Mouse (Mus musculus) MEL (cell line): ENCODE results near the gene Mtrr. TPM values are rescaled to one million over a fixed set of nuclear protein-coding genes. Genes with fewer than 3 reads are reported as not detected.
"Not testable (repeated sequence)": the region's sequence is repeated elsewhere in the genome, so short reads cannot be mapped to it uniquely, and the experiment has no call there.

Experiments used
- DNase-seq: peaks from one replicate; pipeline ENCODE4 v3.0.0; 2011; ENCODE audit warnings: low read depth, low spot score
- H3K27ac ChIP-seq: 2 replicates; pipeline ENCODE4 v1.5.1; 2012; ENCODE audit warnings: low read depth, mild to moderate bottlenecking, control low read depth, low read length, moderate library complexity; ENCODE audit not compliant: control insufficient read depth
- H3K27me3 ChIP-seq, 2 experiments: fragments of 150-350 bp in 1 of 2; sonication (generic) in 1 of 2; 2 replicates each; pipeline ENCODE4 v1.6.1; 2012; ENCODE audit warnings: low read length in 2 of 2, mild to moderate bottlenecking in 2 of 2, improper control_type of control experiment in 1 of 2, moderate library complexity in 1 of 2; ENCODE audit not compliant: insufficient read depth in 2 of 2, control insufficient read depth in 1 of 2
- H3K36me3 ChIP-seq, 2 experiments: 2 replicates each; pipeline ENCODE4 v1.6.1; 2012 to 2014; ENCODE audit warnings: low read length in 2 of 2, improper control_type of control experiment in 1 of 2, inconsistent platforms in 1 of 2, mild to moderate bottlenecking in 1 of 2; ENCODE audit not compliant: insufficient read depth in 2 of 2, control insufficient read depth in 1 of 2
- H3K4me1 ChIP-seq, 2 experiments: fragments of 150-350 bp in 1 of 2; sonication (generic) in 1 of 2; 2 replicates each; pipeline ENCODE4 v1.6.1; 2012; ENCODE audit warnings: low read length in 2 of 2, improper control_type of control experiment in 1 of 2, mild to moderate bottlenecking in 1 of 2; ENCODE audit not compliant: insufficient read depth in 2 of 2, control insufficient read depth in 1 of 2
- H3K4me3 ChIP-seq, 2 experiments: fragments of 150-350 bp in 1 of 2; sonication (generic) in 1 of 2; 2 replicates each; pipeline ENCODE4 v1.5.1; 2012; ENCODE audit warnings: low read depth in 2 of 2, low read length in 2 of 2, mild to moderate bottlenecking in 2 of 2, moderate library complexity in 2 of 2, control low read depth in 1 of 2, improper control_type of control experiment in 1 of 2; ENCODE audit not compliant: control insufficient read depth in 1 of 2, insufficient read depth in 1 of 2
- H3K79me2 ChIP-seq: 2 replicates; pipeline ENCODE4 v1.6.1; 2012; ENCODE audit warnings: mild to moderate bottlenecking, low read length, moderate library complexity; ENCODE audit not compliant: control insufficient read depth, poor library complexity, insufficient read depth
- H3K9ac ChIP-seq: 2 replicates; pipeline ENCODE4 v1.6.1; 2012; ENCODE audit warnings: low read depth, mild to moderate bottlenecking, control low read depth, low read length, moderate library complexity; ENCODE audit not compliant: control insufficient read depth, poor library complexity, severe bottlenecking
- H3K9me3 ChIP-seq: fragments of 150-350 bp; sonication (generic); replicated peaks from 2 replicates; pipeline ENCODE4 v1.6.1; 2012; ENCODE audit warnings: mild to moderate bottlenecking, low read length, improper control_type of control experiment, moderate library complexity; ENCODE audit not compliant: insufficient read depth
- BHLHE40 ChIP-seq: IDR thresholded peaks from 2 replicates; pipeline ENCODE4 v1.6.1; 2012; ENCODE audit warnings: low read depth, mild to moderate bottlenecking, inconsistent platforms, low read length, improper control_type of control experiment, borderline replicate concordance
- CHD1 ChIP-seq: IDR thresholded peaks from 2 replicates; pipeline ENCODE4 v1.6.1; 2012; ENCODE audit warnings: low read depth, mild to moderate bottlenecking, inconsistent platforms, low read length, improper control_type of control experiment
- CTCF ChIP-seq, 3 experiments: IDR thresholded peaks in 2 of 3; conservative IDR thresholded peaks in 1 of 3; 2 replicates each; pipeline ENCODE4 v1.5.1; 2011 to 2012; ENCODE audit warnings: low read length in 3 of 3, low read depth in 2 of 3, mild to moderate bottlenecking in 2 of 3, improper control_type of control experiment in 1 of 3, inconsistent platforms in 1 of 3, mixed read lengths in 1 of 3, moderate library complexity in 1 of 3; ENCODE audit not compliant: control insufficient read depth in 1 of 3, insufficient read depth in 1 of 3, poor library complexity in 1 of 3, severe bottlenecking in 1 of 3
- EP300 ChIP-seq, 2 experiments: IDR thresholded peaks; 2 replicates each; pipeline ENCODE4 v1.6.1; 2011; ENCODE audit warnings: improper control_type of control experiment in 2 of 2, low read length in 2 of 2, low read depth in 1 of 2, mild to moderate bottlenecking in 1 of 2
- ETS1 ChIP-seq: IDR thresholded peaks from 2 replicates; pipeline ENCODE4 v1.6.1; 2012; ENCODE audit warnings: low read depth, mild to moderate bottlenecking, inconsistent platforms, low read length, improper control_type of control experiment, moderate library complexity
- GABPA ChIP-seq: IDR thresholded peaks from 2 replicates; pipeline ENCODE4 v1.6.1; 2012; ENCODE audit warnings: low read depth, mild to moderate bottlenecking, inconsistent platforms, low read length, improper control_type of control experiment, moderate library complexity
- GATA1 ChIP-seq: IDR thresholded peaks from 2 replicates; pipeline ENCODE4 v1.6.1; 2011; ENCODE audit warnings: low read depth, low read length, improper control_type of control experiment
- HCFC1 ChIP-seq: IDR thresholded peaks from 2 replicates; pipeline ENCODE4 v1.6.1; 2012; ENCODE audit warnings: low read depth, mild to moderate bottlenecking, inconsistent platforms, low read length, improper control_type of control experiment, moderate library complexity
- JUND ChIP-seq: IDR thresholded peaks from 2 replicates; pipeline ENCODE4 v1.6.1; 2011; ENCODE audit warnings: low read depth, mild to moderate bottlenecking, improper control_type of control experiment, low read length
- MAZ ChIP-seq: IDR thresholded peaks from 2 replicates; pipeline ENCODE4 v1.6.1; 2012; ENCODE audit warnings: low read depth, mild to moderate bottlenecking, inconsistent platforms, low read length, improper control_type of control experiment
- MYC ChIP-seq: IDR thresholded peaks from 2 replicates; pipeline ENCODE4 v1.6.1; 2011; ENCODE audit warnings: low read depth, mild to moderate bottlenecking, low read length, improper control_type of control experiment, moderate library complexity
- POLR2A ChIP-seq, 2 experiments: IDR thresholded peaks; 2 replicates each; pipeline ENCODE4 v1.6.1; 2011 to 2012; ENCODE audit warnings: low read length in 2 of 2, mild to moderate bottlenecking in 2 of 2, control low read depth in 1 of 2, improper control_type of control experiment in 1 of 2, low read depth in 1 of 2, moderate library complexity in 1 of 2; ENCODE audit not compliant: control insufficient read depth in 1 of 2, insufficient read depth in 1 of 2, poor library complexity in 1 of 2
- SMC3 ChIP-seq: IDR thresholded peaks from 2 replicates; pipeline ENCODE4 v1.6.1; 2011; ENCODE audit warnings: low read depth, low read length, improper control_type of control experiment
- TCF12 ChIP-seq: IDR thresholded peaks from 2 replicates; pipeline ENCODE4 v1.6.1; 2014; ENCODE audit warnings: low read depth, mild to moderate bottlenecking, inconsistent platforms, low read length, improper control_type of control experiment, moderate library complexity
- USF2 ChIP-seq, 2 experiments: IDR thresholded peaks; 2 replicates each; pipeline ENCODE4 v1.6.1; 2011 to 2012; ENCODE audit warnings: improper control_type of control experiment in 2 of 2, low read length in 2 of 2, borderline replicate concordance in 1 of 2, inconsistent platforms in 1 of 2, low read depth in 1 of 2, mild to moderate bottlenecking in 1 of 2; ENCODE audit not compliant: insufficient read depth in 1 of 2
- ZKSCAN1 ChIP-seq: IDR thresholded peaks from 2 replicates; pipeline ENCODE4 v1.6.1; 2012; ENCODE audit warnings: low read depth, mild to moderate bottlenecking, inconsistent platforms, low read length, improper control_type of control experiment, moderate library complexity
- ZMIZ1 ChIP-seq: IDR thresholded peaks from 2 replicates; pipeline ENCODE4 v1.6.1; 2012; ENCODE audit warnings: low read depth, mild to moderate bottlenecking, inconsistent platforms, low read length, improper control_type of control experiment, moderate library complexity
- ZNF384 ChIP-seq: IDR thresholded peaks from 2 replicates; pipeline ENCODE4 v1.6.1; 2012; ENCODE audit warnings: low read depth, mild to moderate bottlenecking, inconsistent platforms, low read length, improper control_type of control experiment
- polyA plus RNA-seq, 2 experiments: library from polyadenylated mRNA; stranded (reverse) in 1 of 2; unstranded in 1 of 2; fragments of >175 nt in 1 of 2; fragments of >200 nt in 1 of 2; gene quantifications; 2 replicates each; pipeline versions ENCODE4 v1.2.1 to v1.2.4; 2012; ENCODE audit warnings: low replicate concordance in 2 of 2, low read depth in 1 of 2; ENCODE audit not compliant: insufficient read length in 2 of 2, insufficient read depth in 1 of 2, missing spikeins in 1 of 2
- total RNA-seq: library from RNA; depleted of rRNA; stranded (reverse); fragments of 300-350 nt; gene quantifications from 2 replicates; pipeline ENCODE4 v1.2.3, GENCODE M21; 2012

Mtrr gene
- total and polyA plus RNA-seq, 3 experiments = 18.0 to 20.8 TPM; not detected in 1

GRCm38 (mm10) chr13:68568548-68568947, 13.4 kb downstream of the Mtrr start:
- Histone ChIP-seq H3K27ac (no peak overlapping the region), H3K9me3 (no peaks in the 10 kb centered on the region), H3K79me2 (no peaks in the 10 kb centered on the region), H3K9ac (no peak overlapping the region), H3K4me1 (no peaks in the 10 kb centered on the region), H3K27me3 (no peaks in the 10 kb centered on the region), H3K36me3 (peaks cover 0 to 7% of the 10 kb centered on the region in 2 experiments; a peak in 2 of 4 replicates), H3K4me3 (no peak overlapping the region)
- DNase-seq = peak; percentile 0
- TF ChIP-seq CHD1 = no peak
- TF ChIP-seq JUND = no peak
- no peak for TF ChIP-seq ETS1
- no peak for TF ChIP-seq GABPA
- TF ChIP-seq MYC = no peak
- TF ChIP-seq ZKSCAN1 = no peak
- no peak for TF ChIP-seq USF2 (IDR thresholded peaks at IDR 0.05; ENCODE audit: borderline replicate concordance in 1 of 2, insufficient read depth in 1 of 2, low read depth in 1 of 2, low read length in 2 of 2)

- no peaks in the 10 kb centered on the region for H3K4me1 ChIP-seq
- peaks cover 0 to 7% of the 10 kb centered on the region in 2 experiments; a peak in 2 of 4 replicates for H3K36me3 ChIP-seq
- no peak for DNase-seq
- H3K27me3 ChIP-seq = no peaks in the 10 kb centered on the region
- H3K9me3 ChIP-seq = no peaks in the 10 kb centered on the region
- no peak overlapping the region for H3K9ac ChIP-seq
- no peaks in the 10 kb centered on the region for H3K79me2 ChIP-seq
- TF ChIP-seq ZNF384 (no peak), CHD1 (no peak), CTCF (IDR thresholded peaks at IDR 0.05 in 2 of 3, conservative IDR thresholded peaks at IDR 0.05 in 1 of 3; ENCODE audit: control insufficient read depth in 1 of 3, insufficient read depth in 1 of 3, low read depth in 2 of 3, low read length in 3 of 3, poor library complexity in 1 of 3, severe bottlenecking in 1 of 3) (no peak), TCF12 (no peak), ETS1 (no peak), EP300 (IDR thresholded peaks at IDR 0.05; ENCODE audit: low read depth in 1 of 2, low read length in 2 of 2) (no peak), BHLHE40 (no peak), SMC3 (no peak), ZMIZ1 (no peak), POLR2A (IDR thresholded peaks at IDR 0.05; ENCODE audit: control insufficient read depth in 1 of 2, insufficient read depth in 1 of 2, low read depth in 1 of 2, low read length in 2 of 2, poor library complexity in 1 of 2) (no peak), MAZ (no peak), HCFC1 (no peak), ZKSCAN1 (no peak), USF2 (IDR thresholded peaks at IDR 0.05; ENCODE audit: borderline replicate concordance in 1 of 2, insufficient read depth in 1 of 2, low read depth in 1 of 2, low read length in 2 of 2) (no peak), GATA1 (no peak)
- no peak overlapping the region for H3K27ac ChIP-seq
- no peak overlapping the region for H3K4me3 ChIP-seq
Observed at GRCm38 (mm10) chr13:68568110-68568509, 13.8 kb downstream of the Mtrr start.

GRCm38 (mm10) chr13:68553391-68553790, 28.6 kb downstream of the Mtrr start:
- DNase-seq = not testable (repeated sequence)

More at GRCm38 (mm10) chr13:68553391-68553790, 28.6 kb downstream of the Mtrr start:
- not testable (repeated sequence) for H3K36me3 ChIP-seq, H3K27ac ChIP-seq, H3K27me3 ChIP-seq, H3K9ac ChIP-seq, H3K79me2 ChIP-seq, H3K9me3 ChIP-seq, H3K4me1 ChIP-seq, H3K4me3 ChIP-seq
